Mouse (Mus musculus) midbrain, embryonic 11.5 days (tissue): ENCODE data around the gene Cd86. TPM values are rescaled to one million over a fixed set of nuclear protein-coding genes. Genes with fewer than 3 reads are reported as not detected.
A peak's percentile ranks its signal among the peaks of the same experiment; 100 is the strongest.

Experiments used
- ATAC-seq: fragments of 200-750 bp; cut with Nextera tagmentation; 2 replicates; pipeline ENCODE4 v1.8.0; 2017; ENCODE audit warnings: moderate TSS enrichment, moderate library complexity; ENCODE audit not compliant: low FRiP score
- DNase-seq: peaks from one replicate; pipeline ENCODE4 v3.0.0; 2015; ENCODE audit warnings: low spot score; ENCODE audit errors: missing footprints
- H3K27ac ChIP-seq: fragments of 300-500 bp; sonication (generic); 2 replicates; pipeline ENCODE4 v1.5.1; 2014; ENCODE audit warnings: low read depth, low read length
- H3K27me3 ChIP-seq: fragments of 300-500 bp; sonication (generic); 2 replicates; pipeline ENCODE4 v1.6.1; 2014; ENCODE audit warnings: mild to moderate bottlenecking, low read length, moderate library complexity, mixed read lengths; ENCODE audit not compliant: control insufficient read depth, insufficient read depth
- H3K36me3 ChIP-seq: fragments of 300-500 bp; sonication (generic); 2 replicates; pipeline ENCODE4 v1.6.1; 2014; ENCODE audit warnings: mild to moderate bottlenecking, low read length, moderate library complexity, mixed read lengths; ENCODE audit not compliant: control insufficient read depth, insufficient read depth
- H3K4me1 ChIP-seq: fragments of 300-500 bp; sonication (generic); 2 replicates; pipeline ENCODE4 v1.6.1; 2014; ENCODE audit warnings: low read length; ENCODE audit not compliant: control insufficient read depth, insufficient read depth
- H3K4me2 ChIP-seq: fragments of 300-500 bp; sonication (generic); 2 replicates; pipeline ENCODE4 v1.6.1; 2014; ENCODE audit warnings: mild to moderate bottlenecking, moderate library complexity
- H3K4me3 ChIP-seq: fragments of 300-500 bp; sonication (generic); 2 replicates; pipeline ENCODE4 v1.5.1; 2014; ENCODE audit warnings: low read depth, low read length
- H3K9ac ChIP-seq: fragments of 300-500 bp; sonication (generic); 2 replicates; pipeline ENCODE4 v1.6.1; 2014; ENCODE audit warnings: low read length
- H3K9me3 ChIP-seq: fragments of 300-500 bp; sonication (generic); 2 replicates; pipeline ENCODE4 v1.6.1; 2016; ENCODE audit warnings: low read length; ENCODE audit not compliant: control insufficient read depth
- WGBS: fragments of 180-500 bp; shearing (Covaris S2); extraction: QIAGEN DNeasy Blood & Tissue Kit; methylation state at CpG from one replicate; pipeline ENCODE4 v1.1.7; 2014; 5-methylcytosine and 5-hydroxymethylcytosine counted together
- polyA plus RNA-seq: library from polyadenylated mRNA; unstranded; fragments of >200 nt; fragmentation: Nextera tagmentation; extraction: Ambion mirVana; gene quantifications from 2 replicates; pipeline ENCODE4 v1.2.1, GENCODE M21; 2014

The Cd86 gene
- polyA plus RNA-seq, 1 experiment from 2014 or later = 1.6 TPM

DNA sequence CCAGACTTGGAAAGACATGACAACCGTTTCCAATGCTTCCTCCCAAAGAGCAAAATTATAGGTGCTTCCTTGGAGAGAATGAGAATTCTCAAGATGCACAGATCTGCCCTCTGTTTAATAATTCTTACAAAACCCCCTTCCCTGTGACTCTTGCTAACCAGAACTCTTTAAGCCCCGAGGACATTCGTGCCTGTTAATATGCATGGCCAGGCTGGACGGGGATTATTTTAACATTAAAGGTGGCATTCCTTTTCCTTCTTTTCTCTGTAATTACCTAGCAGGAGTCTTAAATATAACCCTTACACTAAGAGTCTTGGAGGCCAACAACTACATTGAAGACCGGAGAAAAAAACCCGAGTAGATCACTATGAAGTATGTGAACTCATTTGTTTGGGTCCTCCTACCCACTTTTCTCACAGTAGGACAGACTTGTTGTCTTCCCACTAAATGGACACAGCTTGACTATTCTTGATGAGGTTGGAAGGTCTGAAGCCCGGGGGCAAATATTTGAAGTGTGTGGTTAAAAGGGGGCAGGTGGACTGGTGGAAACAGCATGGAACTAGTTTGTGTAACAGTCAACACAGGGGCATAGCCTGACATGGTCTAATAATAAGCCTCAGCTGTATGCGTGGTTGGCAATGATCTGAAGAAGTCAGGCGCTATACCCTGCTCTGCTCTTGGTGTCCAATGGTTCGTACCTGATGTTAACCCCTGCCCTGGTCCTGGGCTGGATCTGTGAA lies 69.0 kb downstream of the Cd86 start:
- H3K4me1 ChIP-seq = no peaks in the 10 kb centered on the region
- H3K4me3 ChIP-seq = no peak overlapping the region
- H3K4me2 ChIP-seq = no peak overlapping the region
- ATAC-seq = no peak
- DNase-seq = no peak
- H3K27me3 ChIP-seq = no peaks in the 10 kb centered on the region
- no peak overlapping the region for H3K27ac ChIP-seq
- WGBS = 92% methylated on average over 10 of the region's 10 CpGs
- H3K36me3 ChIP-seq = no peaks in the 10 kb centered on the region
- no peaks in the 10 kb centered on the region for H3K9me3 ChIP-seq
- H3K9ac ChIP-seq = no peak overlapping the region

DNA sequence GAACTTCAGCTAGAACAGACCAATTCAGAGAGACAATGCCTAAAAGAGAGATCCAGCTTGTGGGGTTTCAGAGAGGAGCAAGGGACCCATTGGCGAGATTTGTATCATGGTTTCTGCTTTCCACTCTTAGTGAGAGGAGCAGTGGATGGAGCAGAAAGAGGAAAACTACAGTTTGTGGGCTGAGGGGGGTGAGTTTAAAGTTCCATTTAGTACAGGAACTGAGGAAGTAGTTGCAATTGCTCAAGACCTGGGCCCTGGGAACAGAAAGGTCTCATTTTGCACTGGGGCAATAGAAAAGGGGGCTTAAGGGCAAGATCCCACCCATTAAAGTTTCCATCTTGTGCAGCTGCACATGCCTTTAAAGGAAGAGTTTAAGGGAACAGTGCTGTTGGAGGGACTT lies 76.0 kb downstream of the Cd86 start:
- no peak overlapping the region for H3K9ac ChIP-seq
- no peaks in the 10 kb centered on the region for H3K36me3 ChIP-seq
- ATAC-seq (no peak), DNase-seq (no peak)
- WGBS = 78% methylated on average over 1 of the region's 1 CpGs
- H3K27ac ChIP-seq = no peak overlapping the region
- H3K9me3 ChIP-seq = no peaks in the 10 kb centered on the region
- no peaks in the 10 kb centered on the region for H3K4me1 ChIP-seq
- H3K27me3 ChIP-seq = no peaks in the 10 kb centered on the region
- no peak overlapping the region for H3K4me2 ChIP-seq
- H3K4me3 ChIP-seq = no peak overlapping the region

DNA sequence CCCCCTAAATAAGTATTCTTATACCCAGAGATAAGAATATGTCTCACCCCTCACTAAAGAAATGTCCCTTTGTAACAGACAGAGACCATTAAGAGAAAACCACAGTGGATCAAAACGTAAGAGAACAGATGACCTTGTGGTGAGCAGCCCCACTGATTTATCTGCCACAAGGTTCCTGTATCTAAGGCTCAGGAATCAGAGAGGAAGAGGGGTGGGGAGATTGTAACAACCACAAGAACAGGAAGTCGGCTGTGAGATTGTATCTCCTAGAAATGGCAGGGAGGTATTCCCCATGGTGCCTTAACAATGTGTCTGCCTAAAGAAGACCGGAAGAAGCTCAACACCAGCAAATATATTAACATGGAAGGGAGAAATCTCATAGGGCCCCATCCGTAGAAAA lies 77.9 kb downstream of the Cd86 start:
- Histone ChIP-seq H3K4me3 (no peak overlapping the region), H3K27ac (no peak overlapping the region), H3K4me2 (no peak overlapping the region), H3K4me1 (no peaks in the 10 kb centered on the region), H3K36me3 (no peaks in the 10 kb centered on the region), H3K27me3 (no peaks in the 10 kb centered on the region), H3K9me3 (no peaks in the 10 kb centered on the region), H3K9ac (no peak overlapping the region)
- DNase-seq (no peak), ATAC-seq (no peak)
- WGBS = 82% methylated on average over 4 of the region's 4 CpGs

DNA sequence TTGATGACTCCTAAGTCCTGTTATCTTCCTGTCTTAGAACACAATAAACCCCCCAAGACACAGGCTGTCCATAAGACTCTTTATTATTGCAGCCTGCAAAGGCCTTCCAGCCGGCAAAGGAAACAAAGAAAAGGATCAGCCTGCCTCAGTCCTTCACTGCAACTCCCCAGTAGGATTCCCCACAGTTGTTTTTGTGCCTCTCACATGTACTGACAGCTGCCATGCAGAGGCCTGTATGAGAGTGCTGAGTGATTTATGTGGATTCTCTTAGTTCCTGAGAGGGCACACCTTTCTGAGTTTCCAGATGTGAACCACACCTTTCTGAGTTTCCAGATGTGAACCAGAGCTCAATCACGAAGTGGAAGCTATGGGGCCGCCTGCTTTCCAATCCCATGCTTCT lies 83.8 kb downstream of the Cd86 start:
- WGBS = 46% methylated on average over 3 of the region's 3 CpGs

DNA sequence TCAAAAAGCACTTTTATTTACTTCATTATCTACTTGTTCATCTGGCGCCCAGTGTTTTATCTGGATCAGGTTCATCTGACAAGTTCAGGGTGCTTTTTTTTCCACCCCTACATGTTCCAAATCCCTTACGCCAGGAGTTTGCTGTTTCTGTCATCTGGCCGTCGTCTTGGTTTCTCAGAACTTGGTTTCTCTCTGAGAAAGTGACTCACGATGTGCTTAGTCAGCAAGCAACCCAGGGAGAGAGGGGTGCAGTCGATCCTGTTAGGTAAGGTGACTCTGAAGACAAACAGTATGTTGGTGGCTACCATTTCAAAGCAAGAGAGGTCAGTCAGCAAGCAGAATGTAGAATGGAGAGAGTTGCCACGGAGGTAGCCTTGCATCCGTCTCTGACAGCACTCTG lies 93.9 kb downstream of the Cd86 start:
- ATAC-seq (no peak), DNase-seq (no peak)
- Histone ChIP-seq H3K9ac (no peak overlapping the region), H3K27me3 (no peaks in the 10 kb centered on the region), H3K4me1 (no peaks in the 10 kb centered on the region), H3K9me3 (no peaks in the 10 kb centered on the region), H3K27ac (no peak overlapping the region), H3K4me2 (no peak overlapping the region), H3K36me3 (no peaks in the 10 kb centered on the region), H3K4me3 (no peak overlapping the region)
- WGBS = 84% methylated on average over 8 of the region's 8 CpGs

More for the DNA sequence above, 83.8 kb downstream of the Cd86 start:
- H3K36me3 ChIP-seq = no peaks in the 10 kb centered on the region
- no peak overlapping the region for H3K4me3 ChIP-seq
- H3K9ac ChIP-seq = no peak overlapping the region
- no peaks in the 10 kb centered on the region for H3K27me3 ChIP-seq
- ATAC-seq (no peak), DNase-seq (no peak)
- no peaks in the 10 kb centered on the region for H3K4me1 ChIP-seq
- no peak overlapping the region for H3K4me2 ChIP-seq
- no peak overlapping the region for H3K27ac ChIP-seq
- no peaks in the 10 kb centered on the region for H3K9me3 ChIP-seq

DNA sequence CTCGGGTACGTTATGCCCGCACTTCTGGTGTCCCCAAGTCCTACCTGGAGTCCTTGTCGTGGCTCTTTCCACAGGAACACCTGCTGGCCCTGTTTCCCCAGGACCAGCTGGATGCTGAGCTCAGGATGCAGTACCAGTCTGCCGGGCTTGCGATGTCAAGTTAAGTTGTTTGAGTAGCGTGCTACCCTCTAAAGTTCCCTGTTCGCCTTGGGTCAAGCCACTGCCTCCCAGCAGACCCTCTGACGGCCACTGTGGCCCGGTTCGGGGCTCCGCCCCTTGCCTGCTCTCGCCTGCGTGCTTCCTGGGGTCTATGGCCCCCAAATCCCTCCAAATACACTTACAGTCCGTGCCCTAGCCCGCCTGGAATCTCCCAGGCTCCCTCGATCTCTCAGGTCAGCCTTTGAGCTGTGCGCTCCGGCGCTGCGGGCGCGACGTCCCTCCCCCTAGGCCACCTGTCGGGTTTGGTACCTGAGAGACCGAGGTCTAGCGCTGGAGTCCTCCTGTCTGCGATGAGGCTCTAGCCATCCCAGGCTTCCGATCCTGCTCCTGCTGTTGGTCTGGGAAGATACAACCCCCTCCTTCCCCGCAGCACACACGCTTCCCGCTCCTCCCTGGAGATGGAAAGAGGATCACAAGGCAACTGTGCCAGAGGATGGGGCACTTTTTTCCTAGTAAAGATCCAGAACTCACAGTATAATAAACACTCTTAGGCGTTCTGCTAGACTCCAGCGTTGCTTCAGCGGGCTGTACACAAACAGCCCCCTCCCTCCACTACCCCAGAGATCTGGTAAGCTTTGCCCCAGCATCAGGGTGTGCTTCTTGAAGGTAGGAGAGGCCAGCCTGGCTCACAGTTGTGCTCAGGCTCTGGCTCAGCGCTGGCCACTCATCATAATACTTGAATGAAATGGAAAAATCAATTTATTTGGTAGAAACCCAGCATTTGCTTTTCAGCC lies 104.2 kb downstream of the Cd86 start, which contains the start of gene Casr:
Gene Casr, minus strand, starts transcription at position 756 of the 953 bp plus-strand sequence.
- Histone ChIP-seq H3K9me3 (no peaks in the 10 kb centered on the region), H3K4me1 (peaks cover 4% of the 10 kb centered on the region; the same call in 1 of the 2 replicates), H3K9ac (peak within 1 kb of the TSS; percentile 46), H3K36me3 (no peaks in the 10 kb centered on the region), H3K27ac (no peak within 1 kb of the TSS), H3K27me3 (peaks cover 10% of the 10 kb centered on the region; the same call in 1 of the 2 replicates), H3K4me2 (peak within 1 kb of the TSS; percentile 92), H3K4me3 (peak within 1 kb of the TSS; percentile 40)
- peak; percentile 92 for DNase-seq
- peak; percentile 57 for ATAC-seq
- 2% methylated on average over 36 of the region's 36 CpGs for WGBS

DNA sequence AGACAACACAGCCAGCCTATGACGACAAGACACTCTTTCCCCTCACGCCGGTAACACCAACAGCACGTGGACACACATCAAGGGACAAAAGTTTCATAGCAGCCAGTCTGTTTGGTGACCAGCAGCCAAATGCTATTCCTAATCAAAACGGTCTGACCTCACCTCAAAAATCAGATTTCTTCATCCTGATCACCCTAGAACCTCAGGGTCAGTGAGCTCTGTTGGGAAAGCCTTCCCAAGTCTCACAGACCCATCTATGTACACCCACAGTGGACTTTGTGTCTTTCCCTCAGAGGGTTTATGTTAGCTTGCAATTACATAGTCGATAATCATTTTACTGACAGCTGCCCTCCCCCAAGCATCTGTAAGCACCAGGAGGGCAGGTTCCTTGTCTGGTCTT lies 106.3 kb downstream of the Cd86 start:
- Histone ChIP-seq H3K9me3 (no peaks in the 10 kb centered on the region), H3K27me3 (peaks cover 10% of the 10 kb centered on the region; the same call in 1 of the 2 replicates), H3K36me3 (no peaks in the 10 kb centered on the region), H3K4me2 (no peak overlapping the region), H3K27ac (no peak overlapping the region), H3K9ac (no peak overlapping the region), H3K4me1 (peaks cover 4% of the 10 kb centered on the region; the same call in 1 of the 2 replicates), H3K4me3 (no peak overlapping the region)
- DNase-seq (no peak), ATAC-seq (no peak)
- 88% methylated on average over 6 of the region's 6 CpGs for WGBS

DNA sequence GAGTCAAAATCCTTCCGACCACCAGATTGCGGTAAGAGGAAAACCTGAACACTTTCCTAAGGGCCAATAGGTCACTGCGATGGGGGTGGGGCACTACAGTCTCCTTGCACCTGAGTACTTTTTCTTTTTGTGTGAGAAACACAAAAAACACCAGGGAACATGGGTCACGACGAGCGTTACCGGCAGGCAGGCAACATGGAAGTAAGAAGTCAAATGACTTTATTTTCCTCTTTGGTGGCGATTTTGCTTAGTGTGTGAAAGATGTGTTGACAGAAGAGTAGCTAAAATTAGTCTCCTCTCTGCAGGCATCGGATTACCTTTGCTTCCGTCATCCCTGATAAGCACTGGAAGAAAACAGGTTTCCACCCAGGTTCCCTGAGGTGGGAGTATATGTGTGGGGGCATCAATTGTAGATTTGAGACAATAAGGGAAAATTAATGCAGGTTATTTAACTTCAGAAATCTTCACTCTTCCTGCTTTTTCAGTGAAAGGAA lies 110.2 kb downstream of the Cd86 start:
- Histone ChIP-seq H3K4me1 (no peaks in the 10 kb centered on the region), H3K27ac (no peak overlapping the region), H3K27me3 (no peaks in the 10 kb centered on the region), H3K4me3 (no peak overlapping the region), H3K36me3 (no peaks in the 10 kb centered on the region), H3K4me2 (no peak overlapping the region), H3K9me3 (no peaks in the 10 kb centered on the region), H3K9ac (no peak overlapping the region)
- DNase-seq = no peak
- no peak for ATAC-seq
- 82% methylated on average over 10 of the region's 10 CpGs for WGBS
